Mouse (Mus musculus): Measurements from ENCODE around the gene Lrrc46.

DNA sequence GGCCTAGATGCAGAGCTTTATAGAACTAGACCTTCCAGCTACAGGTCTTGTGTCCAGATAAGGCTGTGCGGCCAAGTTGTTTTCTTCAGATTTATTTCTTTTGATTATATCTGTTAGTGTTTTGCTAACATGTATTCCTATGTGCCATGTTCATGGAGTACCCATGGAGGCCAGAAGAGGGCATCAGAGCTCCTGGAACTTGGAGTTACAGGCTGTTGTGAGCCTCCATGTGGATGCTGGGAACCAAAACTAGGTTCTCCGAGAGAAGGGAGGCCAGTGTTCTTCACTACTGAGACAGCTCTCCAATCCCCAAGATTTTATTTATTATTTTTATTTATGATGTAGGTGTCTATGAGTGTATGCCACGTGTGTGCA is 22.7 kb upstream of the Lrrc46 start:
- TF ChIP-seq CTCF (IDR thresholded peaks at IDR 0.05; ENCODE audit: borderline replicate concordance, control insufficient read depth, extremely low read depth, insufficient read depth, low read length, poor library complexity): no peak
- TF ChIP-seq POLR2A (IDR thresholded peaks at IDR 0.05; ENCODE audit: control insufficient read depth, extremely low read depth, insufficient read depth, low read length, poor library complexity): no peak

All from thymus, adult 2 months (tissue).